Mouse (Mus musculus) neural tube, embryonic 10.5 days (tissue): ENCODE measurements around the gene C130032M10Rik.

Source experiments
- DNase-seq: peaks from one replicate; pipeline ENCODE4 v3.0.0-alpha.2; 2017; ENCODE audit warnings: low spot score; ENCODE audit errors: extremely low spot score

C130032M10Rik gene

DNA sequence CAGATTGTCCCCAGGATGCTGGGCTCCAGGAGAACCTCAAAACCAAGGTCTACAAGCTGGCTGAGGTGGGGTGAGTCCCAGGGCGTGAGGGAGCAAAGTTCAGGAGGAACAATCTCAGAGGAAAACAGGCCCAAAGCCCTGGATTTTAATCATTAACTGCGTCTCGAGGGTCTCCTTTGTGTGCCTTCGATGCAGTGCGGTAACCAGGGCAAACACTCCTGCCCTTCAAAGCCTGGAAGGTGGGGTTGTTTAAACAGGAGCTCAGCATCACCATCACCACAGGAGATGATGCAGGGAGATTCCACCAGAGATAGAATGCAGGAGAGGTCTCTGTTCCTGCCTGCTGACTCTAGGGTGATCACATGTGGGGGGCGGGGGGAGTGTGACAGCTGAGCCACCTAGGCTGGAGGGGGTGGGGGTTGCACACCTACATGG lies 32.2 kb downstream of the C130032M10Rik start:
- no peak for DNase-seq

DNA sequence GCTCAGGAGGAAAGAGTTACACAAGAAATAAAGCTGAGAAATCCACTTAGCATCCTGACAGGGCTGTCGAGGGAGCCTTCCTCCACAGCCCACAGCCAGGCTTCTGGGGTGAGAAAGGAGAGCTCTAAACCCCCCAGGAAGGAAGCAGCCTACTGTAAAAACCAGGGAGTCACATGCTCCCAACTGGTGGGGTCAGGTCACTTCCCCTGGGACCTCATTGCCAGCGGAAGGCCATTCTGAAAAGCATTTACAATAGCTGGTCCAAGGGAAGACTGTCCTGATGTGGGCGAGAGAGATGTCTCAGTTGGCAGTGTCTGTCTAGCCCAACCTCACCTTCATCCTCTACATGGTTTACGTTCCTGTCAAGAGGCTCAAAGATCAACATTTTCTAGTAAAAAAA lies 33.0 kb downstream of the C130032M10Rik start:
- DNase-seq: no peak

DNA sequence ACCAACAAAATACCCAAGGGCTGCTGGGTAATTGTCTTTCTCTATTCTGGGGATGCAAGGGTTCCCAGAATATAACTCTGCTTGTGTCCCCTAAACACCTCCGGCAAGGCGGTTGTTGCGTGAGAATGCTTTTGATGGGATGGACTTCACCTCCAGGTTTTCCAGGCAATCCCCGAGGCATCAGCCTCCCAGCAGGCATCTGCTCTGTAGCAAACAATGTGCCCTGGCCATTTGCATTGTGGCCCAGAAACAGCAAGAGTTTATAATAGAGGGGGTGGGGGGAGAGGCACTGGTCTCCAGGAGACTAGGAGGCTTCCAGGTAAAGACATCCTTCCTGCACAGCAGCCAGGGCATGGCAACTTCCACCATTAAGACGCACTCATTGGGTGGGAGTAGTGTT lies 33.6 kb downstream of the C130032M10Rik start:
- DNase-seq: no peak

DNA sequence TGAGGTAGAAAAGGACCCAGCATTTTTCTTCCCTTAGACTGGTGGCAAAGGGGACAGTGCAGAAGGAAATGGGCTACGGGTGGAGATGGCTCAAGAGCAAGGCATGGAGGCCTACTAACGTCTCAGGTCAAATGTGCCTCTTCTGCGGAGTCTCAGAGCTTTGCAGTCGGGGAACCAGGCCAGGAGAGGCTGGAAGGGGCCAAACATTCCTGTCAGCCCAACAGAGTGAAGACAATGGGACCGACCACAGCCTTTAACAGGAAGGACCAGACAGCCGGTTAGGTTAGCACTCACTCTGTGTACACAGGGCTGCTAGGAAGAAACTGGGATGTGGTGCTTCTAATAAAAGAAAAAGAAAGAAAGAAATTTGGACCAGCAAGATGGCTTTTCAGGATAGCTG lies 34.5 kb downstream of the C130032M10Rik start:
- no peak for DNase-seq

DNA sequence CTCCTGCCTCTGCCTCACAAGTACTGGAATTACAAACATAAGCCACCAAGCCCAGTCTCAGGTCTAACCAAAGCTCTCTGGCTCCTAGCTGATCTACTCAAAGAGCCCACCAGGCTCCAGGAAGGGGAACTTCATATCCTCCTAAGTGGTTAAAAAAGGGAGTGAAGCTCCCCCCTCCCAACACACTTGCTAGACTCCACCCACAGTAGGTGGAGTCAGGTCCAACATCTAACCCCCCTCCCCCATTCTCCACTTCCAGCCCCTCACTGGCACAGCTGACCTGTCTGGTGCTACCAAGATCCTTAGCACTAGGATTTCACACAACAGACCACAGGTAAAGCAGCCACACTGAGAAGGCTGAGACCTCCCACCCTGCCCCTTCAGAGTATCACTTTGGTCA lies 38.3 kb downstream of the C130032M10Rik start:
- no peak for DNase-seq

DNA sequence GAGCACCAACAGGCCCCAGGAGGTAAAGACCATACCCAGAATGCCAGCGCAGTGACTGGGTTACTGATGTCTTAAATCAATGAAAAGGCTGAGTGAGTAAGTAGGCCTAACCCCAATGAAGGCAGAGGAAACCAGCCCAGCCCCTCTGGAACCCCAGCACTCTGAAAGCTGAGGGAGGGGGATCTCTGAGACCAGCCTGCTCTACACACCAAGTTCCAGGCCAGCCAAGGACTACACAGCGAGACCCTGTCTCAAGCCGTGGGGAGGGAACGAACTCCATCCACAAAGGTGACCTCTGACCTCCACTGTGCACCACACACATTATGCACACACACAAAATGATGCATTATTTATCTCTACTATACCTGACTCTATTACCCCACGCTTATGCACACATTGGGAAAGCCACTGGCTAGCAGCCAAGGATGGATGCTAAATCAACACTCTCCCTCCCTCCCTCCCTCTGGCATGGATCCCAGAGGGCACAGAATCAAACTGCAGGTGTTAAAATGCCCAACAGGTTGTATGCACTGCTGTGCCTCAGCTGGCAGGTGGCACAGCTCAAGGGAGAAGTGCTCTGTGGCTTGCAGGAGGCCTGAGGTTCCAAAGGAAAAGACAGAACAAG lies 39.0 kb downstream of the C130032M10Rik start:
- no peak for DNase-seq

GRCm38 (mm10) chr9:114556276-114556855 lies 40.9 kb downstream of the C130032M10Rik start:
- DNase-seq: no peak

DNA sequence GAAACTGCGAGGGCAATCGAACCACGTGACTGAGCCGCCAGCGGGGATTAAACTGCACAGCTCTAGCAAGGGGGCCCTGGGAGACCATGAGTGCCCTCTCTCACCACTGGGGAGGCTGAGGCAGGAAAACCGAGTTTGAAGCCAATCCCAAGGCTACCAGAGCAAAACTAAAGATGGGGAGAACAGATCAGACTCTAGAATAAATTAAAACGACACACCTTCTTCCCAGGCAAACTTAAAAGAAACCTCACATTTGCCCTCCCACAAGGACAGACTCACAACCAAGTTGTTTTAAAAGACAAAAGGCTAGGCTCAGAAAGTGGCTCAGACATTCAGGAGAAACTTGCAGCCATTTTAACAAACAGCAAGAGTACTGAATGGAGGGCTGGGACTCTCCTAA lies 41.6 kb downstream of the C130032M10Rik start:
- DNase-seq: no peak

DNA sequence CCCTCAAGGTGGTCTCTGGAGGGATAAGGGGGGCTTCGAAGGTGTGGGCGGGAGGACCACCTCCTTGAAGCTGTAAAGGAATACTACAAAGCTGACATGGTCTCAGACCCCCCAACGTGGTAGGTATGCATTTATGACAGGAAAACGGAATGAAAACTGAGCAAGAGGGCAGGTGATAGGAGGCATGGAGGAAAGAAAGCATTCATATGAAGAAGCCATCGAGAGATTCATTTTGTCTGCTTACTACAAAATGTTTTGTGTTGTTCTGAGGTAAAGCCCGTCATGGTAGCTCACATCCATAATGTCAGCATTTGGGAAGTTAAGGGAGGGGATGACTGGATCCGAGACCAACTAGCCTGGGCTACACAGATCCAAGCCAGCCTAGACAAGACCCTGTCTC lies 44.6 kb downstream of the C130032M10Rik start:
- no peak for DNase-seq

GRCm38 (mm10) chr9:114560771-114561670 lies 45.5 kb downstream of the C130032M10Rik start:
- peak; percentile 66 for DNase-seq

DNA sequence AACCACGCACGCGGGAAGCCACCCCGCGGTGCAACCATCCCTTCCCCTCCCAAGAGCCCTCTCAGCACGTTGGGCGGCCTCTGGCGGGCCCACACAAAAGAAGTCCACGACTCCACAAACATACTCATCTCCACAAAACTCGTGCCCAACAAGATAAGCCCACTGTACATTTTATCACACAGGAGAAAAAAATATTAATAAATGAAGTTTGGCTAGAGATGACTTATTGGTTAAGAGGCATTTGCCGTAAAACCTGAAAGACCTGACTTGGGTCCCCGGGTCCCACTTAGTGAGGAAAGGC lies 46.1 kb downstream of the C130032M10Rik start:
- DNase-seq: no peak

GRCm38 (mm10) chr9:114562031-114562918 lies 46.8 kb downstream of the C130032M10Rik start:
- peak; percentile 77 for DNase-seq

- no peak for DNase-seq
Observed at GRCm38 (mm10) chr9:114562919-114563751, 47.6 kb downstream of the C130032M10Rik start.

GRCm38 (mm10) chr9:114563761-114564606 lies 48.5 kb downstream of the C130032M10Rik start, which contains the start of gene Trim71:
Gene Trim71 (minus strand): TSS chr9:114564369.
- DNase-seq: peak; percentile 89

DNA sequence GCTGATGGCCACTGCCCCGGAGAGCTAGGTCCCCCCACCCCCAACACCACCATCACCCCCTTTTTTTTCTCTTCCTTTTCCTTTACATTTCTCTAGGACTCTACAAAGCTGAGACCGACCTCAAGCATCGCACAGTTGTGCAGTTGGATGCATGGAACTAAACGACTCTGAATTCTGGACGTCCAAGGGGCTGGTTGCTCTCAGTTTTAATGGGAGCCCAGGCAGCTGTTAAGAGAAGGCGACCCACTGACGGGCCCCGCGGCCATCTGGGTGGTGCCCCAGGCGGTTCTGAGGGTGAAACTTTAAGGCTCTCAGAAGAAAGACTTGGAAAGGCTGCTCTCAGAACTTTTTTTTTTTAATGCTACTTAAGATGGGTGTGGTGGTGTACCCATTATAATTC lies 49.2 kb downstream of the C130032M10Rik start:
- DNase-seq: peak; percentile 56
